Mouse (Mus musculus) G1E (cell line): ENCODE results near the gene Ddx31.

Experiments used
- CTCF ChIP-seq: IDR thresholded peaks from 2 replicates; pipeline ENCODE4 v1.5.1; 2012; ENCODE audit warnings: low read depth, low read length, inconsistent platforms, mixed read lengths
- GATA1 ChIP-seq: IDR thresholded peaks from 2 replicates; pipeline ENCODE4 v1.6.1; 2012; ENCODE audit warnings: borderline replicate concordance, low read length, inconsistent platforms, mixed read lengths
- GATA2 ChIP-seq: IDR thresholded peaks from 2 replicates; pipeline ENCODE4 v1.6.1; 2012; ENCODE audit warnings: low read depth, low read length, inconsistent platforms, borderline replicate concordance
- POLR2AphosphoS5 ChIP-seq: IDR thresholded peaks from 2 replicates; pipeline ENCODE4 v1.6.1; 2012; ENCODE audit warnings: low read depth, low read length, inconsistent platforms; ENCODE audit not compliant: insufficient replicate concordance
- TAL1 ChIP-seq: conservative IDR thresholded peaks from 2 replicates; pipeline ENCODE4 v1.6.1; 2012; ENCODE audit warnings: low read depth, low read length, inconsistent platforms, mixed read lengths

GRCm38 (mm10) chr2:28912039-28912700 lies 72.0 kb downstream of the Ddx31 start:
- no peak for TF ChIP-seq CTCF
- TF ChIP-seq GATA1, result no peak
- TF ChIP-seq POLR2AphosphoS5, result no peak
- TF ChIP-seq TAL1, result no peak
- no peak for TF ChIP-seq GATA2
